Mouse (Mus musculus): Measurements from ENCODE around the gene Ccdc134. TPM values are rescaled to one million over a fixed set of nuclear protein-coding genes. Genes with fewer than 3 reads are reported as not detected.
"Not testable (repeated sequence)": the region's sequence is repeated elsewhere in the genome, so short reads cannot be mapped to it uniquely, and the experiment has no call there.

The Ccdc134 gene
- polyA plus RNA-seq, 1 experiment from 2014 or later: 22.3 TPM

DNA sequence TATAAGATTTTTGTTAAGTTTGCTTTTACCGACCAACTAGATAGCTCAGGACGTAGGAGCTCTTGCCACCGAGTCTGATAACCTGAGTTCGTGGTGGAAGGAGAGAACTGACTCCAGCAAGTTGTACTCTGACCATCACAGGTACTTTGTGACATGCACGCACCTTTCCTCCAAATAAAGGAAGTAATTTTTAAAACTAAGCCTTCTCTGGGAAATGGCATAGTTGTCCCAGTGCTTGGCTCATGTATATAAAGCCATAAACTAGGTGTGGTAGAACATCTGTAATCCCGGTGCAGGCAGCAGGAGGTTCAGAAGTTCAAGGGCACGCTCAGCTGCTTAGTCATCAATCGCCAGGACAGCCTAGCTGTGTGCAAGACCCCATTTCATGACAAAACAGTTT lies 7.2 kb upstream of the Ccdc134 start:
- 75% methylated on average over 8 of the region's 8 CpGs for WGBS

DNA sequence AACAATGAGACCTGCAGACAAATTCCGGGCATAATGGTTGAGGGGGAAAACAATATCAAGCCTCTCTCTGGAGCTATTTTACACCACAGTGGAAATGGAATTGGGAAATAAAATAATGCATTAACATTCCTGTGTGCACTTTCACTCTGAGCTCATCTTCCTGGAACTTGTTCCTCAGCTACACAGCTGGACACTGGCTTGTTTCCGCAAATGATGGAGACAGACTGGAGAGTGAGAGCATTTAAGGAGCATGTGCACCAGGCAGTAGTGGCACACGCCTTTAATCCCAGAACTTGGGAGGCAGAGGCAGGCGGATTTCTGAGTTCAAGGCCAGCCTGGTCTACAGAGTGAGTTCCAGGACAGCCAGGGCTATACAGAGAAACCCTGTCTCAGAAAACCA lies 1.0 kb upstream of the Ccdc134 start:
- not testable (repeated sequence) for ATAC-seq (ENCODE audit: insufficient number of reproducible peaks, low FRiP score, low TSS enrichment, low read depth); H3K4me3 ChIP-seq (ENCODE audit: low read depth, low read length); H3K27me3 ChIP-seq (ENCODE audit: control insufficient read depth, insufficient read depth, low read length); H3K9me3 ChIP-seq (ENCODE audit: control insufficient read depth, low read length); DNase-seq (ENCODE audit: low spot score); H3K4me2 ChIP-seq (ENCODE audit: low read depth, severe bottlenecking); H3K9ac ChIP-seq (ENCODE audit: low read length); H3K4me1 ChIP-seq (ENCODE audit: control insufficient read depth, insufficient read depth, low read length); H3K36me3 ChIP-seq (ENCODE audit: control insufficient read depth, insufficient read depth, low read length); H3K27ac ChIP-seq (replicated peaks; ENCODE audit: low read depth, low read length)
- 87% methylated on average over 4 of the region's 4 CpGs for WGBS

More for the DNA sequence above, 7.2 kb upstream of the Ccdc134 start:
- no peaks in the 10 kb centered on the region for H3K27me3 ChIP-seq (ENCODE audit: control insufficient read depth, insufficient read depth, low read length)
- no peaks in the 10 kb centered on the region for H3K36me3 ChIP-seq (ENCODE audit: control insufficient read depth, insufficient read depth, low read length)
- no peak overlapping the region for H3K9ac ChIP-seq (ENCODE audit: low read length)
- H3K4me3 ChIP-seq (ENCODE audit: low read depth, low read length): no peak overlapping the region
- no peak overlapping the region for H3K27ac ChIP-seq (replicated peaks; ENCODE audit: low read depth, low read length)
- no peaks in the 10 kb centered on the region for H3K4me1 ChIP-seq (ENCODE audit: control insufficient read depth, insufficient read depth, low read length)
- DNase-seq (ENCODE audit: low spot score) (no peak), ATAC-seq (ENCODE audit: insufficient number of reproducible peaks, low FRiP score, low TSS enrichment, low read depth) (no peak)
- no peaks in the 10 kb centered on the region; the same call in 1 of the 2 replicates for H3K9me3 ChIP-seq (ENCODE audit: control insufficient read depth, low read length)
- no peak overlapping the region for H3K4me2 ChIP-seq (ENCODE audit: low read depth, severe bottlenecking)

DNA sequence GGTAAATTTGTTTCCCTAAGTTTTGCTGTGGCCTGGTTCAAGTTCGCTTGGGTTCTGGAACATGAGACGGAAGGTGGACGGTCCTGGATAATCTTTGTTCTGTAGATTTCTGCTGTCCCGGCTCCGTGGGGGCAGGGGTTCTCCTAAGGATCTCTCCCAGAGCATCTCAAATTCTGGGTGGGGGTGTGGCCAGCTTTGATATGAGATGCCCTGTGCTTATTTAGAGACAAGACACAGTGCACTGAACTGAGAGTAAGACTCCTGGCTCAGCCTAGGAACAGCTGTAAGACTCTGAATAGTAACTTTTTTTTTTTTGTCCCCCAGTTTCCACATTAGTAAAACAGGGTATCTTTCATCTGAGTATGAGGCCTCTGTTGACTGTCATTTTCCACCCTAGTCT lies 676 bp downstream of the Ccdc134 start:
- H3K4me3 ChIP-seq (ENCODE audit: low read depth, low read length): peak overlapping the region; percentile 79
- H3K9me3 ChIP-seq (ENCODE audit: control insufficient read depth, low read length): no peaks in the 10 kb centered on the region
- H3K27ac ChIP-seq (replicated peaks; ENCODE audit: low read depth, low read length): no peak overlapping the region
- DNase-seq (ENCODE audit: low spot score) (no peak), ATAC-seq (ENCODE audit: insufficient number of reproducible peaks, low FRiP score, low TSS enrichment, low read depth) (no peak)
- WGBS: 2% methylated on average over 5 of the region's 5 CpGs
- H3K27me3 ChIP-seq (ENCODE audit: control insufficient read depth, insufficient read depth, low read length): no peaks in the 10 kb centered on the region
- no peaks in the 10 kb centered on the region; the same call in 1 of the 2 replicates for H3K36me3 ChIP-seq (ENCODE audit: control insufficient read depth, insufficient read depth, low read length)
- H3K4me2 ChIP-seq (ENCODE audit: low read depth, severe bottlenecking): peak overlapping the region; percentile 62
- peak overlapping the region; percentile 78 for H3K9ac ChIP-seq (ENCODE audit: low read length)
- H3K4me1 ChIP-seq (ENCODE audit: control insufficient read depth, insufficient read depth, low read length): 0 out of 2 replicates have a peak, but pooled peaks cover 2% of the 10 kb centered on the region

DNA sequence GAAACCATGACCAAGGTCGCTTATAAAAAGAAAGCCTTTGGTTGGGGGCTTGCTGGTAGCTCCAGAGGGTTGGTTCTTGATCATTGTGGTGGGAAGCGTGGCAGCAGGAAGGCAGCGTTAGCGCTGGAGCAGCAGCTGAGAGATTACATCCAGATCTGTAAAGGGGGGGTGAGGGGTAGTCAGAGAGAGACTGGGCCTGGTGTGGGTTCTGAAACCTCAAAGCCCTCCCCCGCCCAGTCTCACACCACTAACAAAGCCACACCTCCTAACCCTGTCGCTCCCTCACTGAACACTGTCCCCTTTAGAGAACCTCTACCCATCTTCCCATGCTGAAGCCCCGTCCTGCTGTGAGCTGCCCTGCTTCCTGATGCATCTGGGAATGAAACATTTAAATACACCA lies 2.9 kb downstream of the Ccdc134 start:
- no peaks in the 10 kb centered on the region for H3K27me3 ChIP-seq (ENCODE audit: control insufficient read depth, insufficient read depth, low read length)
- DNase-seq (ENCODE audit: low spot score): no peak
- H3K36me3 ChIP-seq (ENCODE audit: control insufficient read depth, insufficient read depth, low read length): no peaks in the 10 kb centered on the region; the same call in 1 of the 2 replicates
- ATAC-seq (ENCODE audit: insufficient number of reproducible peaks, low FRiP score, low TSS enrichment, low read depth): no peak
- 65% methylated on average over 7 of the region's 7 CpGs for WGBS
- no peaks in the 10 kb centered on the region for H3K9me3 ChIP-seq (ENCODE audit: control insufficient read depth, low read length)
- no peak overlapping the region for H3K4me2 ChIP-seq (ENCODE audit: low read depth, severe bottlenecking)
- H3K4me1 ChIP-seq (ENCODE audit: control insufficient read depth, insufficient read depth, low read length): 0 out of 2 replicates have a peak, but pooled peaks cover 2% of the 10 kb centered on the region
- H3K27ac ChIP-seq (replicated peaks; ENCODE audit: low read depth, low read length): no peak overlapping the region
- H3K9ac ChIP-seq (ENCODE audit: low read length): no peak overlapping the region
- H3K4me3 ChIP-seq (ENCODE audit: low read depth, low read length): no peak overlapping the region

DNA sequence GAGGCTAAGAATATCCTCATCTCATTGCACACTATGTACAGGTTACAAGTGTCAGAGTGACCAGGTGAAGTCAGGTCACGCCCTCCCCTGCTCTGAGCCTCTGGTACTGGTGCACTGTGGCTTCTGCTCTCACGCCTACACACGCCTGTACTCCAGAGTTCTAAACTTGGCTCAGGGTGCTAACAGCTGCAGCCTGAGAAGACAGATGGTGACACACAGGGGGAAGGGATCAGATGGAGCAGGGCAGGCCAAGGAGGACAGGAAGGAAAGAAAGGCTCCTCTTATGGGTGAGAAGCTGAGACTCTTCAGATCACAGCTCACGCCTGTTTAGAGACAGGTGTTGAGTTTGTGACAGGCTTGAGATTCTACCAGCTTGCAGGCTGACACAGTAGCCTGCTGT lies 7.7 kb downstream of the Ccdc134 start:
- H3K4me3 ChIP-seq (ENCODE audit: low read depth, low read length): no peak overlapping the region
- no peaks in the 10 kb centered on the region for H3K27me3 ChIP-seq (ENCODE audit: control insufficient read depth, insufficient read depth, low read length)
- no peak for ATAC-seq (ENCODE audit: insufficient number of reproducible peaks, low FRiP score, low TSS enrichment, low read depth)
- no peak overlapping the region for H3K27ac ChIP-seq (replicated peaks; ENCODE audit: low read depth, low read length)
- H3K9me3 ChIP-seq (ENCODE audit: control insufficient read depth, low read length): no peaks in the 10 kb centered on the region
- H3K9ac ChIP-seq (ENCODE audit: low read length): no peak overlapping the region
- no peaks in the 10 kb centered on the region; the same call in 1 of the 2 replicates for H3K36me3 ChIP-seq (ENCODE audit: control insufficient read depth, insufficient read depth, low read length)
- no peaks in the 10 kb centered on the region for H3K4me1 ChIP-seq (ENCODE audit: control insufficient read depth, insufficient read depth, low read length)
- WGBS: 91% methylated on average over 4 of the region's 4 CpGs
- no peak for DNase-seq (ENCODE audit: low spot score)
- no peak overlapping the region for H3K4me2 ChIP-seq (ENCODE audit: low read depth, severe bottlenecking)

DNA sequence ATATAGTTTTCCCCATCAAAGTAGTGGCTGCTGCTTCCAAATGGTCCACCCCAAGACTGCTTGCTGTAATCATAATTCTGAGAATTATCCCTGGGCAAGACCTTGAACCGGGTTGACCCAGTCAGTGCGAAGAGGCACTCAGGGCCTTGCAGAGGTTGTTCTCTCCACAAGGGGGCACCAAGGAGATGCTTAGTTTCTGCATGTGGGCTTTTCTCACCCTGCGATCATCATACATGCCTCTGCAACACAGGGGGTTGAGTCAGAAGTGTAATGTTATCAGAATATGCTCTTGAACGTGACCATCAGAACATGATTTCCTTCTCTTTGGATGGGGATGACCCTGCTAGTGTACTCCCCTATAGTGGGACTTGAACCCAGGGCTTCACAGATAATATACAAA lies 10.8 kb downstream of the Ccdc134 start:
- no peaks in the 10 kb centered on the region for H3K9me3 ChIP-seq (ENCODE audit: control insufficient read depth, low read length)
- WGBS: 62% methylated on average over 4 of the region's 4 CpGs
- H3K27ac ChIP-seq (replicated peaks; ENCODE audit: low read depth, low read length): no peak overlapping the region
- ATAC-seq (ENCODE audit: insufficient number of reproducible peaks, low FRiP score, low TSS enrichment, low read depth): no peak
- no peaks in the 10 kb centered on the region; the same call in 1 of the 2 replicates for H3K36me3 ChIP-seq (ENCODE audit: control insufficient read depth, insufficient read depth, low read length)
- H3K27me3 ChIP-seq (ENCODE audit: control insufficient read depth, insufficient read depth, low read length): no peaks in the 10 kb centered on the region
- no peak overlapping the region for H3K4me3 ChIP-seq (ENCODE audit: low read depth, low read length)
- H3K4me2 ChIP-seq (ENCODE audit: low read depth, severe bottlenecking): no peak overlapping the region
- no peak overlapping the region; the same call in 1 of the 2 replicates for H3K9ac ChIP-seq (ENCODE audit: low read length)
- no peaks in the 10 kb centered on the region for H3K4me1 ChIP-seq (ENCODE audit: control insufficient read depth, insufficient read depth, low read length)
- DNase-seq (ENCODE audit: low spot score): peak; percentile 60

DNA sequence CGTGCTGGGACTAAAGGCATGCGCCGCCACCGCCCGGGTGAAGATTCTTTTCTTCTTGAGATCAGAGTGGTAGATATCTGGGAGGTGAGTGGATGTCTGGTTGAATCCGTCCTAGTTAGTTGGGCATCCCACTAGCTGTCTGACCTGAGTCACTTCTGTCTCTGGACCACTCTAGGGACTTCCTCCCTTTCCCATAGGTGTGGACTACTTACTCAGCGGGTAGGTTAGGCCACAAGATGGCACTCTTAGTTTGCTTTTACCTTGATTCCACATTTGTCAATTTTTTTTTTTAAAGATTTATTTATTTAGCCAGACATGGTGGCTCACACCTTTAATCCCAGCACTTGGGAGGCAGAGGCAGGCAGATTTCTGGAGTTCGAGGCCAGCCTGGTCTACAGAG lies 11.5 kb downstream of the Ccdc134 start:
- WGBS: 94% methylated on average over 8 of the region's 8 CpGs
- Histone ChIP-seq H3K27ac (replicated peaks; ENCODE audit: low read depth, low read length) (no peak overlapping the region), H3K9ac (ENCODE audit: low read length) (no peak overlapping the region), H3K36me3 (ENCODE audit: control insufficient read depth, insufficient read depth, low read length) (no peaks in the 10 kb centered on the region; the same call in 1 of the 2 replicates), H3K9me3 (ENCODE audit: control insufficient read depth, low read length) (no peaks in the 10 kb centered on the region), H3K4me3 (ENCODE audit: low read depth, low read length) (no peak overlapping the region), H3K27me3 (ENCODE audit: control insufficient read depth, insufficient read depth, low read length) (no peaks in the 10 kb centered on the region), H3K4me2 (ENCODE audit: low read depth, severe bottlenecking) (no peak overlapping the region), H3K4me1 (ENCODE audit: control insufficient read depth, insufficient read depth, low read length) (no peaks in the 10 kb centered on the region)
- DNase-seq (ENCODE audit: low spot score): no peak
- no peak for ATAC-seq (ENCODE audit: insufficient number of reproducible peaks, low FRiP score, low TSS enrichment, low read depth)

DNA sequence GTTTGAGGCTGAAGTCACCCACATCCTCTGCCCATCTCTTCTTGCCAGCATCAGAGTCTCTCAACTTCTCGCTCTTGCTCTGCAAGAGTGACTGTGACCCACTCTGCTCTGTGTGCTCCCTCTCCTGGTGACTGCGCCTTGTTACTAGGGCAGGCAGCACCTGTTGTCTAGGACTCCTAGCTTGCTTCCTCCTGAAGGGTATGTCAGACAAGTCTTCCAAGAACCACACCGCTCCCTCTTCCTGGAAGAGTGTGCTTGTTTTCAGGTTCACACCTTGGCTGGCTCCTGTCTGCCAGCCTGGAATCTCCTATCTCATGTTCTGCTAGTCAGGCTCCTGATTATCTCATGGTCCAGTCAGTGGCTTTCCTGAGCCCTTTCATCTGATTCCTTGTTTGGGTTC lies 12.6 kb downstream of the Ccdc134 start:
- WGBS: 83% methylated on average over 3 of the region's 3 CpGs
- H3K4me3 ChIP-seq (ENCODE audit: low read depth, low read length): no peak overlapping the region
- H3K36me3 ChIP-seq (ENCODE audit: control insufficient read depth, insufficient read depth, low read length): no peaks in the 10 kb centered on the region; the same call in 1 of the 2 replicates
- ATAC-seq (ENCODE audit: insufficient number of reproducible peaks, low FRiP score, low TSS enrichment, low read depth) (no peak), DNase-seq (ENCODE audit: low spot score) (no peak)
- no peak overlapping the region for H3K4me2 ChIP-seq (ENCODE audit: low read depth, severe bottlenecking)
- H3K9me3 ChIP-seq (ENCODE audit: control insufficient read depth, low read length): no peaks in the 10 kb centered on the region
- no peaks in the 10 kb centered on the region for H3K27me3 ChIP-seq (ENCODE audit: control insufficient read depth, insufficient read depth, low read length)
- no peak overlapping the region for H3K9ac ChIP-seq (ENCODE audit: low read length)
- H3K27ac ChIP-seq (replicated peaks; ENCODE audit: low read depth, low read length): no peak overlapping the region
- H3K4me1 ChIP-seq (ENCODE audit: control insufficient read depth, insufficient read depth, low read length): no peaks in the 10 kb centered on the region

DNA sequence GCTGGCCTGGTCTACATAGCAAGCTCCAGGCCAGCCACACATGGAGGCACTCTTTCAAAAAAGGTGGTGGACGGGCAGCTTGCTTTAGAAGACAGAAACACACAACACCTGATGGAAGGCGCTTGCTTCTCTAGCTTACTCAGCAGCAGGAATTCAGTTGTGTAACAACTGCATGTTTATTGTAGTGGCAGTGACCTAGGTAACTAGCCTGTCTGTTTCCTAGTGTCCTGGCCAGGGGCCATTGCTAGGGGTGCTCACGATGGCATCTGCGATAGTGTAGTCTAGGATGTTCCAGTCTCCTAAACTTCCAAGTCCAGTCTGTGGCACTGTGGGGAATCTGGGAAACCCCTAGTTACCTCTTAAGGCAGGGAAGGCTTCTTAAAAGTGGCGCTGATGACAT lies 16.4 kb downstream of the Ccdc134 start:
- H3K9me3 ChIP-seq (ENCODE audit: control insufficient read depth, low read length): no peaks in the 10 kb centered on the region
- H3K27ac ChIP-seq (replicated peaks; ENCODE audit: low read depth, low read length): no peak overlapping the region
- peaks cover 15% of the 10 kb centered on the region for H3K4me1 ChIP-seq (ENCODE audit: control insufficient read depth, insufficient read depth, low read length)
- no peak overlapping the region for H3K4me2 ChIP-seq (ENCODE audit: low read depth, severe bottlenecking)
- no peaks in the 10 kb centered on the region for H3K27me3 ChIP-seq (ENCODE audit: control insufficient read depth, insufficient read depth, low read length)
- DNase-seq (ENCODE audit: low spot score) (no peak), ATAC-seq (ENCODE audit: insufficient number of reproducible peaks, low FRiP score, low TSS enrichment, low read depth) (no peak)
- WGBS: 87% methylated on average over 5 of the region's 5 CpGs
- H3K36me3 ChIP-seq (ENCODE audit: control insufficient read depth, insufficient read depth, low read length): no peaks in the 10 kb centered on the region; the same call in 1 of the 2 replicates
- no peak overlapping the region; the same call in 1 of the 2 replicates for H3K9ac ChIP-seq (ENCODE audit: low read length)
- H3K4me3 ChIP-seq (ENCODE audit: low read depth, low read length): no peak overlapping the region

All from limb, embryonic 11.5 days (tissue).